Mouse (Mus musculus) olfactory bulb, adult 2 months (tissue): ENCODE measurements around the gene Dstyk.

Source experiments
- CTCF ChIP-seq: fragments of 200-500 bp; IDR thresholded peaks from 2 replicates; pipeline ENCODE4 v1.5.1; 2012; ENCODE audit warnings: low read depth, mild to moderate bottlenecking, low read length, moderate library complexity; ENCODE audit not compliant: insufficient read depth
- POLR2A ChIP-seq: fragments of 200-500 bp; IDR thresholded peaks from 2 replicates; pipeline ENCODE4 v1.6.1; 2012; ENCODE audit warnings: mild to moderate bottlenecking, low read depth, low read length, moderate library complexity; ENCODE audit not compliant: insufficient read depth

- TF ChIP-seq CTCF: no peak
- peak; percentile 88 for TF ChIP-seq POLR2A
Observed at GRCm38 (mm10) chr1:132391580-132392022, 25.8 kb upstream of the Dstyk start.
